Mouse (Mus musculus): ENCODE measurements around the gene Wwc2. TPM values are rescaled to one million over a fixed set of nuclear protein-coding genes. Genes with fewer than 3 reads are reported as not detected.

Gene Wwc2
- polyA plus RNA-seq, 1 experiment from 2014 or later = 4.7 TPM

DNA sequence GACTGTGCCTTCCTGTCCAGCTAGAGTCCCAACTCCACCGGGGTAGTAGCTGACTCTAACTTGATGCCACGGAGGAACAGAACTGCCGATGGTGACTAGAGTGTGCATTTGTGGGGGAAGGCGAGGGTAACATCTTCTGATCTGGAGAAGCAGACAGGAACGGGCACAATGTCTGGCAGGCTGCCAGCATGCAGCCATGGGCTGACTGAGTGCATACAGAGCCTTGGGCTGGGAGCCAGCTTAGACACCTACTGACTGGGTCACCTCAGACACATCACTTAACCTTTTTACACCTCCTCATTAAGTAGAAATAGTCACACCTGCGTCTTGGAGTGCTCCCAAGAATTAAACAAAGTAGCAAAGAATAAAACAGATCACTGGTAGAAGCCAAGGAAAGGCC is 28.7 kb downstream of the Wwc2 start:
- no peaks in the 10 kb centered on the region for H3K36me3 ChIP-seq
- H3K9ac ChIP-seq = no peak overlapping the region
- no peaks in the 10 kb centered on the region for H3K4me1 ChIP-seq
- no peak overlapping the region for H3K4me3 ChIP-seq
- no peak for ATAC-seq
- 71% methylated on average over 6 of the region's 6 CpGs for WGBS (ENCODE audit: insufficient replicate concordance)
- H3K9me3 ChIP-seq (replicated peaks) = no peaks in the 10 kb centered on the region
- no peak overlapping the region for H3K27ac ChIP-seq
- H3K27me3 ChIP-seq (replicated peaks) = no peaks in the 10 kb centered on the region
- no peak overlapping the region for H3K4me2 ChIP-seq

- Histone ChIP-seq H3K9me3 (replicated peaks) (no peaks in the 10 kb centered on the region), H3K27me3 (replicated peaks) (no peaks in the 10 kb centered on the region), H3K4me1 (no peaks in the 10 kb centered on the region), H3K4me2 (no peak overlapping the region), H3K27ac (no peak overlapping the region), H3K4me3 (no peak overlapping the region), H3K36me3 (no peaks in the 10 kb centered on the region), H3K9ac (no peak overlapping the region)
- 80% methylated on average over 4 of the region's 4 CpGs for WGBS (ENCODE audit: insufficient replicate concordance)
- no peak for ATAC-seq
Measured at GRCm38 (mm10) chr8:47957560-47957959, 33.2 kb downstream of the Wwc2 start.

GRCm38 (mm10) chr8:47951380-47951932 is 39.3 kb downstream of the Wwc2 start:
- Histone ChIP-seq H3K4me3 (no peak overlapping the region), H3K27ac (no peak overlapping the region)
- ATAC-seq = no peak

DNA sequence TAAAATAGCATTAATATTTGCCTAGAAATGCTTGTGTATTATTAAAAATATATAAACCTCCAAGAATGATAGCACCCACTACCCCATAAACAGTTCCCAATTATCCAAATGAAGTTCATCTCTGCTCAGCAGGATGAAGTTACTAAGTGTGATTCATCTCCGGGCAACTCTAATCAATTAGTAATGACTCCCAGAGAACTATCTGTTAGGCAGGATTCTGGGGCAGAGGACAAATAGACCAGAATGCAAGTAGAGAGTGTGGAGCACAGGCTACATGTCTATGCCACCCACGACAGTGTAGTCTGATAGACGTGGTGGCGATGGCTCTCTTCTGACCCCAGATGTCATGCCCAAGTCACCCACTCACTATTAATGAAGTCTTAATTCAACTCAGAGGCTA is 41.9 kb downstream of the Wwc2 start:
- H3K27ac ChIP-seq = no peak overlapping the region
- ATAC-seq = no peak
- WGBS (ENCODE audit: insufficient replicate concordance) = 66% methylated on average over 4 of the region's 4 CpGs

More at GRCm38 (mm10) chr8:47951380-47951932, 39.3 kb downstream of the Wwc2 start:
- H3K4me2 ChIP-seq = no peak overlapping the region
- no peak overlapping the region for H3K9ac ChIP-seq
- H3K4me1 ChIP-seq = no peaks in the 10 kb centered on the region
- no peaks in the 10 kb centered on the region for H3K9me3 ChIP-seq (replicated peaks)
- H3K36me3 ChIP-seq = no peaks in the 10 kb centered on the region
- 56% methylated on average over 7 of the region's 7 CpGs for WGBS (ENCODE audit: insufficient replicate concordance)
- no peaks in the 10 kb centered on the region for H3K27me3 ChIP-seq (replicated peaks)

GRCm38 (mm10) chr8:47947672-47948618 is 42.8 kb downstream of the Wwc2 start:
- no peaks in the 10 kb centered on the region for H3K27me3 ChIP-seq (replicated peaks)
- H3K9me3 ChIP-seq (replicated peaks) = no peaks in the 10 kb centered on the region
- H3K4me3 ChIP-seq = no peak overlapping the region
- WGBS (ENCODE audit: insufficient replicate concordance) = 22% methylated on average over 19 of the region's 19 CpGs
- no peaks in the 10 kb centered on the region for H3K4me1 ChIP-seq
- no peak for ATAC-seq
- no peak overlapping the region for H3K9ac ChIP-seq
- H3K36me3 ChIP-seq = no peaks in the 10 kb centered on the region
- peak overlapping the region; percentile 29 for H3K4me2 ChIP-seq
- H3K27ac ChIP-seq = no peak overlapping the region

More for the DNA sequence above, 41.9 kb downstream of the Wwc2 start:
- Histone ChIP-seq H3K9me3 (replicated peaks) (no peaks in the 10 kb centered on the region), H3K9ac (no peak overlapping the region), H3K4me1 (no peaks in the 10 kb centered on the region), H3K27me3 (replicated peaks) (no peaks in the 10 kb centered on the region), H3K36me3 (no peaks in the 10 kb centered on the region), H3K4me2 (no peak overlapping the region), H3K4me3 (no peak overlapping the region)

GRCm38 (mm10) chr8:47943049-47943448 is 47.7 kb downstream of the Wwc2 start:
- H3K36me3 ChIP-seq = no peaks in the 10 kb centered on the region
- no peak overlapping the region for H3K4me3 ChIP-seq
- H3K27me3 ChIP-seq (replicated peaks) = no peaks in the 10 kb centered on the region
- no peak overlapping the region for H3K4me2 ChIP-seq
- WGBS (ENCODE audit: insufficient replicate concordance) = 51% methylated on average over 10 of the region's 10 CpGs
- H3K27ac ChIP-seq = no peak overlapping the region
- no peak overlapping the region for H3K9ac ChIP-seq
- H3K4me1 ChIP-seq = peaks cover 9% of the 10 kb centered on the region
- ATAC-seq = no peak
- no peaks in the 10 kb centered on the region for H3K9me3 ChIP-seq (replicated peaks)

GRCm38 (mm10) chr8:47941028-47941427 is 49.7 kb downstream of the Wwc2 start:
- no peak overlapping the region for H3K4me3 ChIP-seq
- ATAC-seq = no peak
- H3K36me3 ChIP-seq = no peaks in the 10 kb centered on the region
- no peak overlapping the region for H3K4me2 ChIP-seq
- no peak overlapping the region for H3K9ac ChIP-seq
- H3K4me1 ChIP-seq = peaks cover 9% of the 10 kb centered on the region
- H3K27me3 ChIP-seq (replicated peaks) = no peaks in the 10 kb centered on the region
- 56% methylated on average over 5 of the region's 5 CpGs for WGBS (ENCODE audit: insufficient replicate concordance)
- H3K9me3 ChIP-seq (replicated peaks) = no peaks in the 10 kb centered on the region
- H3K27ac ChIP-seq = peak overlapping the region; percentile 48; the same call in 1 of the 2 replicates

GRCm38 (mm10) chr8:47939933-47940870 is 50.5 kb downstream of the Wwc2 start:
- ATAC-seq = no peak
- Histone ChIP-seq H3K4me2 (no peak overlapping the region), H3K4me1 (peaks cover 11% of the 10 kb centered on the region), H3K9ac (no peak overlapping the region), H3K9me3 (replicated peaks) (no peaks in the 10 kb centered on the region), H3K27ac (peak overlapping the region; percentile 48; the same call in 1 of the 2 replicates), H3K36me3 (no peaks in the 10 kb centered on the region), H3K4me3 (no peak overlapping the region), H3K27me3 (replicated peaks) (no peaks in the 10 kb centered on the region)
- 65% methylated on average over 10 of the region's 10 CpGs for WGBS (ENCODE audit: insufficient replicate concordance)

DNA sequence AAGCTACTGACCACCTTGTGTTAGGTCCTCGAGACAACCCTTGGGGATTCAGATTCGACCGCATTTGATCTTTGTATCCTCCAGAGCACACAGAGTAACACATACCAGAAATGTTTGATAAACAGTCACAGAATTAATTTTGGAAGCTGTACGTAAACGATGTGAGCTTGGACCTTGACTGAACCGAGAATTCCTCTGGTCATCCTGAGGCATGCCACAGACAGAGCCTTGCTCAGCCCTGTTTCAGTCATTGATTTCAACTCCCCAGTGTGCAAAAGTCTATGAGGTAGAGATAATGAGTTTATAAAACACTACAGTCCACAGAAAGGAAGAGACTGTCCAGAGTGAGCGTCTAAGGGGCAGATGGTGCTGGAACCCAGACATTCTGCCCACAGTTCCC is 51.5 kb downstream of the Wwc2 start:
- H3K4me1 ChIP-seq = peaks cover 12% of the 10 kb centered on the region
- 71% methylated on average over 7 of the region's 7 CpGs for WGBS (ENCODE audit: insufficient replicate concordance)
- no peak overlapping the region for H3K4me2 ChIP-seq
- no peak overlapping the region for H3K9ac ChIP-seq
- H3K27me3 ChIP-seq (replicated peaks) = no peaks in the 10 kb centered on the region
- no peak overlapping the region for H3K4me3 ChIP-seq
- no peak for ATAC-seq
- H3K9me3 ChIP-seq (replicated peaks) = no peaks in the 10 kb centered on the region
- no peak overlapping the region for H3K27ac ChIP-seq
- H3K36me3 ChIP-seq = no peaks in the 10 kb centered on the region

DNA sequence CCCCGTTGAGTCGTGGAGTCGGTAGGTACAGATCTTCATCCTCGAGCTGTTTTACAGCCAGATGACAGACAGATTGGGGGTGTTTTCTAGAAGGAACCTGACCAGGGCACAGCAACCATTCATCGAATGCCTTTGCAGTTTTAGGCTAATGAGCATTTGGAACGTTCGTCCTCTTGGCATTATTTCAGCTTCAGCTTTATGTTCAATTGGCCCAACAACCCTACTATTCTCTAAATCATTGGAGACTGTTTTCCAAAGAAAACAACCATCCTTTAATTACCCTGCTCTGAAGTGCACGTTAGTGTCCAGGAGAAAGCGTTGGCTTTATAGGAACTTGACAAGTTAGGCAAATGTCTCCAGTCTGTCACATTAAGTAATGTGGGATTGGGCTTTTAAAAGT is 54.3 kb downstream of the Wwc2 start:
- 68% methylated on average over 9 of the region's 9 CpGs for WGBS (ENCODE audit: insufficient replicate concordance)
- H3K27me3 ChIP-seq (replicated peaks) = no peaks in the 10 kb centered on the region

DNA sequence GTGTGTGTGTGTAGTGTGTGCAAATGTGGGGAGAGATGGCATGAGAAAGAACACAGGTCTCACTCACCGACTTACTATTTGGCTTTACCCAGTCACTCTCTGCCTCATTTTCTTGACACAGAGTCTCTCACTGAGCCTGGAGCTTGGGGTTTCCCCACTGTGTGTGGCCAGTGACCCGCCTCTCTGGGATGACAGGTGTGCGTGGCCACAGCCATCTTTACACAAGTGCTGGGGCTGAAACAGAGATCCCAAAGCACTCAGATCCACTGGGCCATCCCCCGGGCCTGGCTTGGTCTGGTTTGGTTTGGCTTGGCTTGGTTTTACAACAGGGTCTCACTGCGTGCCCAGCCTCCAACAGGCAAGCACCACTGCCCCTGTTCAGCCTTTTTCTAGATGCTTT is 55.3 kb downstream of the Wwc2 start:
- Histone ChIP-seq H3K36me3 (no peaks in the 10 kb centered on the region), H3K4me3 (no peak overlapping the region), H3K27me3 (replicated peaks) (no peaks in the 10 kb centered on the region), H3K4me2 (no peak overlapping the region), H3K4me1 (peaks cover 21% of the 10 kb centered on the region), H3K9ac (no peak overlapping the region), H3K9me3 (replicated peaks) (no peaks in the 10 kb centered on the region), H3K27ac (no peak overlapping the region)
- WGBS (ENCODE audit: insufficient replicate concordance) = 75% methylated on average over 5 of the region's 5 CpGs
- no peak for ATAC-seq

More for the DNA sequence above, 54.3 kb downstream of the Wwc2 start:
- H3K9me3 ChIP-seq (replicated peaks) = no peaks in the 10 kb centered on the region
- H3K4me1 ChIP-seq = peaks cover 23% of the 10 kb centered on the region
- no peak overlapping the region for H3K4me2 ChIP-seq
- no peak for ATAC-seq
- H3K36me3 ChIP-seq = no peaks in the 10 kb centered on the region
- no peak overlapping the region for H3K9ac ChIP-seq
- H3K27ac ChIP-seq = no peak overlapping the region
- no peak overlapping the region for H3K4me3 ChIP-seq

All from liver, embryonic 12.5 days (tissue).